In genomic region chr5:143593563-143594146, GRCm38 (mm10) we compare ENCODE assay signal across 29 mouse cellular contexts. TPM values are rescaled to one million over a fixed set of nuclear protein-coding genes. Genes with fewer than 3 reads are reported as not detected.
A peak's percentile ranks its signal among the peaks of the same experiment; 100 is the strongest.
DNase-seq lines count a peak whose midpoint lies in the region; ATAC-seq and TF ChIP-seq lines count a peak whose summit lies in the region.
"Had no signal": no experiment of that assay in that cellular context is flagged by ENCODE, and none has a peak within 500 bp of the region (broad histone marks: within the 10 kb centered on the region; RNA-seq: fewer than 3 reads in every experiment).

No protein-coding gene starts in this region.

- intact Hi-C loops in heart, postnatal 14 days (cut with DNase I), result no loop called here
- intact Hi-C loops in heart, postnatal 10 days (cut with DNase I), result no loop called here

- DNase-seq in heart, adult 18-20 months, result peak; percentile 36 to 39
- DNase-seq in heart, postnatal 14 days, result no peak
- peak; percentile 36 for DNase-seq in kidney, adult 2 months
- no peak for DNase-seq in kidney, adult 9 months
- peak; percentile 50 for DNase-seq in adipocyte (ENCODE audit: low spot score)
- peak; percentile 30 to 39 for DNase-seq in heart, postnatal 10 days
- DNase-seq: B cell, adult 2 months; cerebellum, adult 2 months; cerebellum, postnatal 25 days; kidney, adult 8-10 months; kidney, postnatal 14 days; layer of hippocampus, postnatal 36 days; lung, adult 2 months; right cerebral cortex, adult 18-20 months; right cerebral cortex, postnatal 4 days; thymus, postnatal 25 days had no signal

- no peaks in the 10 kb centered on the region for H3K27me3 ChIP-seq in kidney, adult 2 months (replicated peaks; ENCODE audit: control insufficient read depth, insufficient read depth, low read length)
- H3K27me3 ChIP-seq in midbrain, embryonic 16.5 days (ENCODE audit: control insufficient read depth, insufficient read depth, low read depth, low read length), result no peaks in the 10 kb centered on the region
- H3K27me3 ChIP-seq: CH12.LX; embryonic facial prominence, embryonic 12.5 days; hindbrain, embryonic 13.5 days; limb, embryonic 12.5 days; liver, embryonic 12.5 days; neural tube, embryonic 15.5 days; stomach, embryonic 15.5 days had no signal

- H3K4me3 ChIP-seq in kidney, adult 2 months (ENCODE audit: insufficient read depth, low read depth, low read length), result no peak overlapping the region
- no peak overlapping the region for H3K4me3 ChIP-seq in midbrain, embryonic 16.5 days (ENCODE audit: low read depth, low read length)
- H3K4me3 ChIP-seq: embryonic facial prominence, embryonic 12.5 days; erythroblast, embryonic 14.5 days; forebrain, embryonic 12.5 days; hindbrain, embryonic 13.5 days; limb, embryonic 12.5 days; liver, embryonic 12.5 days; midbrain, embryonic 10.5 days; neural tube, embryonic 15.5 days; stomach, embryonic 15.5 days had no signal

- peaks cover 4% of the 10 kb centered on the region; the same call in 1 of the 2 replicates for H3K9me3 ChIP-seq in midbrain, embryonic 16.5 days (replicated peaks; ENCODE audit: control insufficient read depth, low read length, poor library complexity, severe bottlenecking)
- H3K9me3 ChIP-seq: embryonic facial prominence, embryonic 12.5 days; forebrain, embryonic 12.5 days; hindbrain, embryonic 13.5 days; liver, embryonic 12.5 days; midbrain, embryonic 10.5 days; neural tube, embryonic 15.5 days; stomach, embryonic 15.5 days had no signal

- TF ChIP-seq CTCF in kidney, adult 2 months (conservative IDR thresholded peaks at IDR 0.05; ENCODE audit: insufficient read depth, insufficient read length, low read depth, low read length), result no peak

- ATAC-seq in midbrain, embryonic 16.5 days, result no peak
- ATAC-seq: inflammation-experienced regulatory T-cells, adult 6 months; liver, embryonic 12.5 days had no signal

- no peak for TF ChIP-seq POLR2A in kidney, adult 2 months (IDR thresholded peaks at IDR 0.05; ENCODE audit: low read depth, low read length)

- no peak overlapping the region for H3K9ac ChIP-seq in midbrain, embryonic 16.5 days (ENCODE audit: low read depth, low read length)
- H3K9ac ChIP-seq: embryonic facial prominence, embryonic 12.5 days; forebrain, embryonic 12.5 days; hindbrain, embryonic 13.5 days; limb, embryonic 12.5 days; liver, embryonic 12.5 days; neural tube, embryonic 15.5 days; stomach, embryonic 15.5 days had no signal

- 71% methylated on average over 11 of the region's 11 CpGs for WGBS in kidney, adult 2 months
- 90% methylated on average over 11 of the region's 11 CpGs for WGBS in midbrain, embryonic 16.5 days

- H3K4me1 ChIP-seq in kidney, adult 2 months (ENCODE audit: control insufficient read depth, insufficient read depth, low read length), result no peaks in the 10 kb centered on the region
- peaks cover 5% of the 10 kb centered on the region; the same call in 1 of the 2 replicates for H3K4me1 ChIP-seq in midbrain, embryonic 16.5 days (ENCODE audit: control insufficient read depth, insufficient read depth, low read length)
- H3K4me1 ChIP-seq: hindbrain, embryonic 13.5 days; liver, embryonic 12.5 days; neural tube, embryonic 15.5 days had no signal

- no peaks in the 10 kb centered on the region for H3K36me3 ChIP-seq in kidney, adult 2 months (ENCODE audit: control insufficient read depth, insufficient read depth, low read length)
- H3K36me3 ChIP-seq in midbrain, embryonic 16.5 days (ENCODE audit: control insufficient read depth, insufficient read depth, low read length), result no peaks in the 10 kb centered on the region
- H3K36me3 ChIP-seq: embryonic facial prominence, embryonic 12.5 days; forebrain, embryonic 12.5 days; G1E; hindbrain, embryonic 13.5 days; limb, embryonic 12.5 days; liver, embryonic 12.5 days; midbrain, embryonic 10.5 days; neural tube, embryonic 15.5 days; stomach, embryonic 15.5 days had no signal

- H3K4me2 ChIP-seq in midbrain, embryonic 16.5 days (ENCODE audit: low read length), result no peak overlapping the region
- H3K4me2 ChIP-seq: embryonic facial prominence, embryonic 12.5 days; forebrain, embryonic 12.5 days; hindbrain, embryonic 13.5 days; limb, embryonic 12.5 days; liver, embryonic 12.5 days; neural tube, embryonic 15.5 days; stomach, embryonic 15.5 days had no signal

- H3K27ac ChIP-seq in kidney, adult 2 months (ENCODE audit: insufficient read depth, low read depth, low read length), result peak overlapping the region; percentile 75; the same call in 1 of the 2 replicates
- H3K27ac ChIP-seq in midbrain, embryonic 16.5 days (ENCODE audit: low read length), result no peak overlapping the region
- H3K27ac ChIP-seq: embryonic facial prominence, embryonic 12.5 days; forebrain, embryonic 12.5 days; hindbrain, embryonic 13.5 days; limb, embryonic 12.5 days; liver, embryonic 12.5 days; midbrain, embryonic 10.5 days; neural tube, embryonic 15.5 days; stomach, embryonic 15.5 days had no signal

RNA-seq across cellular contexts. Expression of gene Cyth3, which starts 28.6 kb away (rescaled TPM):
- total RNA-seq in heart, adult 18-20 months (2021), result 10 to 100 TPM; 33.5 to 39.6 TPM
- 10 to 100 TPM; 62.2 to 66.8 TPM for total RNA-seq in heart, postnatal 14 days (2021)
- 22.8 and 25.0 TPM in 2 replicates for polyA plus RNA-seq in kidney, adult 2 months (2012; rRNA removed)
- total RNA-seq in heart, postnatal 10 days (2021), result 100 to 1,000 TPM in 1 of 2 experiments, 10 to 100 TPM in 1; 87.2 to 125 TPM
- polyA plus RNA-seq in midbrain, embryonic 16.5 days (2015; fragmentation: Nextera tagmentation; extraction: Ambion mirVana), result 40.2 and 40.7 TPM in 2 replicates

Comparison
In these comparisons a context has a peak if more than half of its experiments do, and no peak if none do; other contexts are left out.
1. DNase-seq: peak in heart, adult 18-20 months (2 of 2), kidney, adult 2 months (single experiment), adipocyte (single experiment) and heart, postnatal 10 days (2 of 2); none in heart, postnatal 14 days (0 of 2) and kidney, adult 9 months (single experiment).